Mouse (Mus musculus) limb, embryonic 13.5 days (tissue): ENCODE data around the gene Irgq. TPM values are rescaled to one million over a fixed set of nuclear protein-coding genes. Genes with fewer than 3 reads are reported as not detected.
A peak's percentile ranks its signal among the peaks of the same experiment; 100 is the strongest.

ENCODE experiments used
- ATAC-seq: fragments of 200-750 bp; cut with Nextera tagmentation; 2 replicates; pipeline ENCODE4 v1.8.0; 2017; ENCODE audit warnings: low read depth, moderate number of reproducible peaks, moderate TSS enrichment; ENCODE audit not compliant: low FRiP score
- H3K27ac ChIP-seq: fragments of 300-500 bp; sonication (generic); 2 replicates; pipeline ENCODE4 v1.5.1; 2015; ENCODE audit warnings: inconsistent platforms, mild to moderate bottlenecking, moderate library complexity
- H3K27me3 ChIP-seq: fragments of 300-500 bp; sonication (generic); 2 replicates; pipeline ENCODE4 v1.6.1; 2015; ENCODE audit warnings: mild to moderate bottlenecking, inconsistent platforms
- H3K36me3 ChIP-seq: fragments of 300-500 bp; sonication (generic); 2 replicates; pipeline ENCODE4 v1.6.1; 2015; ENCODE audit warnings: inconsistent platforms, mild to moderate bottlenecking, moderate library complexity
- H3K4me1 ChIP-seq: fragments of 300-500 bp; sonication (generic); 2 replicates; pipeline ENCODE4 v1.6.1; 2015; ENCODE audit warnings: inconsistent platforms
- H3K4me2 ChIP-seq: fragments of 300-500 bp; sonication (generic); replicated peaks from 2 replicates; pipeline ENCODE4 v1.6.1; 2015; ENCODE audit warnings: inconsistent platforms, mild to moderate bottlenecking, moderate library complexity
- H3K4me3 ChIP-seq: fragments of 300-500 bp; sonication (generic); 2 replicates; pipeline ENCODE4 v1.5.1; 2015; ENCODE audit warnings: moderate library complexity, mild to moderate bottlenecking, inconsistent platforms
- H3K9ac ChIP-seq: fragments of 300-500 bp; sonication (generic); 2 replicates; pipeline ENCODE4 v1.6.1; 2015; ENCODE audit warnings: mild to moderate bottlenecking, inconsistent platforms
- H3K9me3 ChIP-seq: fragments of 300-500 bp; sonication (generic); 2 replicates; pipeline ENCODE4 v1.6.1; 2016; ENCODE audit warnings: inconsistent platforms
- WGBS: fragments of 180-500 bp; shearing (Covaris S2); methylation state at CpG from one replicate; pipeline ENCODE4 v1.1.7; 2015; 5-methylcytosine and 5-hydroxymethylcytosine counted together
- polyA plus RNA-seq: library from polyadenylated mRNA; unstranded; fragments of >200 nt; fragmentation: Nextera tagmentation; extraction: Ambion mirVana; gene quantifications from 2 replicates; pipeline ENCODE4 v1.2.1, GENCODE M21; 2015

The Irgq gene
- polyA plus RNA-seq, 1 experiment from 2014 or later: 8.1 TPM

DNA sequence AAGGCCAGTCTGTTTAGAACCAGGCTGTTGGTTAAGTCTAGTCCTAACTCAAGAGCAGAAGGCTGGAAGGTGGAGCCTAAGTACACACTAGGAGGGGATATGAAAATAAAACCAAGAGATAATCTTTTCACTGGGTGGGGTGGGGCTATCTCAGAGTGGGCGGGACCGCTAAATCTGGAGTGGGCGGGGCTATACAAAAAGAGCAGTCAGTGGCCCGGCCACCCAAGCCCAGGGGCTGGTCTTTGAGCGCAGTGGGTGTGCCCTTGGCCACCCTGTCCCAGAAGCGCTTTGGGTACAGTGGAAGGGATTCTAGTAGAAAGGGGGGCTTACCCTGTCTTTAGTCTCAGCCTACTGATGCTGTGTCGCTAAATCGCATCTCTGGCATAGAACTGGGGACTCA is 56.3 kb downstream of the Irgq start:
- 9% methylated on average over 8 of the region's 8 CpGs for WGBS
- no peaks in the 10 kb centered on the region for H3K36me3 ChIP-seq
- peak overlapping the region; percentile 75 for H3K9ac ChIP-seq
- peak overlapping the region; percentile 58 for H3K4me3 ChIP-seq
- no peak overlapping the region for H3K27ac ChIP-seq
- H3K4me1 ChIP-seq: peaks cover 4% of the 10 kb centered on the region; the same call in 1 of the 2 replicates
- peaks cover 32% of the 10 kb centered on the region for H3K27me3 ChIP-seq
- no peaks in the 10 kb centered on the region for H3K9me3 ChIP-seq
- ATAC-seq: peak; percentile 59; the same call in 1 of the 2 replicates
- H3K4me2 ChIP-seq: peak overlapping the region; percentile 75

DNA sequence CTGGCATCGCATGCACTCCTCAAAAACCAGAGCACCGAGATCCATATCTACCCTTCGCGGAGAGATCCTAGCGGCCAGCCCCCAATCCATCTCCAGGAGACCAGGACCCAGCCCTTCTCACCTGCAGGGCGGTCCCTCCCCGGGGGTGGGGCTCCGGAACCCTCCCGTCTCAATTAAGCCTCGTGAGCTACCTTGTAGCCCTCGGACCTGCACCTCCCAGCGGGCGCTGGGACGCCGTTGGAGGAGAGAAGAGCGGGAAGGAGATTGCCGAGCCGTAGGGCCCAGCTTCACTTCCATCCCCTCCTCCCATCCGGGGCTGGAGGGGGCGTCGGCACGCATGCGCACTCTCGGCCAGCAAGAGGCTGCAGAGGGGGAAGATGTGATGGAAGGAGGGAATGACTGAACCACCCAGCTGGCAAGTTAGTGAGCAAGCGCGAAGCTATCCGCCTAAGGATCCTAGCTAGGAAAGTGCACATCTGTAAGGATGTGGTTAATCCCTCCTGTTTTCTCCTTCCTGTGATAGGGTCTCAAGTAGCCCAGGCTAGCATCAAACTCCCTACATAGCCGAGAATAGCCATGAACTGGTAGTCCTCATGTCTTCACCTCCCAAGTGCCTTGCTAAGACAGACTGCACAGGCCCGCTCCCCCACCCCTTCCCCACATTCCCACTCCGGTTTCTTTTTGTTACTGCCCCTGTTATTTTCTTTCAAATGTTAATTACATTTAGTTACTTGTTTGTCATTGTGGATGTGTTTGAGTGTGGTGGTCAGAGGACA is 57.0 kb downstream of the Irgq start, which contains the start of the genes Ethe1 and Zfp575:
Ethe1 (plus strand) TSS at position 214 of the 776 bp plus-strand sequence.
Zfp575 (minus strand) TSS at position 312 of the 776 bp plus-strand sequence.
- Histone ChIP-seq H3K9ac (peak within 1 kb of the TSS; percentile 75), H3K4me3 (peak within 1 kb of the TSS; percentile 58), H3K27ac (no peak within 1 kb of the TSS), H3K36me3 (no peaks in the 10 kb centered on the region), H3K4me2 (peak within 1 kb of the TSS; percentile 75), H3K27me3 (peaks cover 32% of the 10 kb centered on the region), H3K9me3 (no peaks in the 10 kb centered on the region), H3K4me1 (peaks cover 4% of the 10 kb centered on the region; the same call in 1 of the 2 replicates)
- WGBS: 6% methylated on average over 30 of the region's 30 CpGs
- ATAC-seq: peak; percentile 78

Other genes with a start within 250 kb of the Irgq start
- 54.1 and 63.5 TPM in 2 replicates for gene Zfp61, start 229.5 kb upstream of the Irgq start, polyA plus RNA-seq
- 15.0 and 16.0 TPM in 2 replicates for gene Zfp94, start 214.0 kb upstream of the Irgq start, polyA plus RNA-seq
- not detected in 2 replicates for gene Tescl, start 196.8 kb upstream of the Irgq start, polyA plus RNA-seq
- gene Lypd5, start 181.5 kb upstream of the Irgq start, polyA plus RNA-seq: not detected in 2 replicates
- 1.4 and 2.4 TPM in 2 replicates for gene Kcnn4, start 160.4 kb upstream of the Irgq start, polyA plus RNA-seq
- 24.5 and 25.1 TPM in 2 replicates for gene Smg9, start 131.1 kb upstream of the Irgq start, polyA plus RNA-seq
- gene Irgc1, start 78.4 kb upstream of the Irgq start, polyA plus RNA-seq: not detected in 2 replicates
- gene Plaur, start 68.2 kb upstream of the Irgq start, polyA plus RNA-seq: 3.3 and 3.5 TPM in 2 replicates
- gene Cadm4, start 48.7 kb upstream of the Irgq start, polyA plus RNA-seq: 6.3 and 6.5 TPM in 2 replicates
- gene Zfp428, start 23.7 kb upstream of the Irgq start, polyA plus RNA-seq: 64.2 and 68.3 TPM in 2 replicates
- 0.42 and 0.66 TPM in 2 replicates for gene AC161166.1, start 18.2 kb upstream of the Irgq start, polyA plus RNA-seq
- gene Pinlyp, start 15.4 kb downstream of the Irgq start, polyA plus RNA-seq: not detected in 2 replicates
- gene Xrcc1, start 15.6 kb downstream of the Irgq start, polyA plus RNA-seq: 125 and 131 TPM in 2 replicates
- gene Ethe1, start 56.9 kb downstream of the Irgq start, polyA plus RNA-seq: 28.2 TPM in 2 replicates
- gene Zfp575, start 57.0 kb downstream of the Irgq start, polyA plus RNA-seq: 5.9 and 6.2 TPM in 2 replicates
- gene Phldb3, start 80.1 kb downstream of the Irgq start, polyA plus RNA-seq: 0.24 and 0.34 TPM in 2 replicates
- 7.9 and 10.2 TPM in 2 replicates for gene Lypd3, start 105.9 kb downstream of the Irgq start, polyA plus RNA-seq
- not detected in 2 replicates for gene Tex101, start 146.0 kb downstream of the Irgq start, polyA plus RNA-seq
- gene BC049730, start 178.6 kb downstream of the Irgq start, polyA plus RNA-seq: not detected in 2 replicates
- gene Gm4763, start 196.2 kb downstream of the Irgq start, polyA plus RNA-seq: not detected in 2 replicates
- not detected in 2 replicates for gene Cd177, start 229.6 kb downstream of the Irgq start, polyA plus RNA-seq
- 0.39 TPM in 1 of 2 replicates, not detected in the other for gene Ceacam10, start 246.5 kb downstream of the Irgq start, polyA plus RNA-seq